Mouse (Mus musculus): ENCODE data around the gene Cenpo. TPM values are rescaled to one million over a fixed set of nuclear protein-coding genes. Genes with fewer than 3 reads are reported as not detected.
"Not testable (repeated sequence)": the region's sequence is repeated elsewhere in the genome, so short reads cannot be mapped to it uniquely, and the experiment has no call there.

The Cenpo gene
- total RNA-seq (2015) (11.6 and 20.2 TPM in 2 replicates), total RNA-seq (2017) (28.9 and 34.8 TPM in 2 replicates)

DNA sequence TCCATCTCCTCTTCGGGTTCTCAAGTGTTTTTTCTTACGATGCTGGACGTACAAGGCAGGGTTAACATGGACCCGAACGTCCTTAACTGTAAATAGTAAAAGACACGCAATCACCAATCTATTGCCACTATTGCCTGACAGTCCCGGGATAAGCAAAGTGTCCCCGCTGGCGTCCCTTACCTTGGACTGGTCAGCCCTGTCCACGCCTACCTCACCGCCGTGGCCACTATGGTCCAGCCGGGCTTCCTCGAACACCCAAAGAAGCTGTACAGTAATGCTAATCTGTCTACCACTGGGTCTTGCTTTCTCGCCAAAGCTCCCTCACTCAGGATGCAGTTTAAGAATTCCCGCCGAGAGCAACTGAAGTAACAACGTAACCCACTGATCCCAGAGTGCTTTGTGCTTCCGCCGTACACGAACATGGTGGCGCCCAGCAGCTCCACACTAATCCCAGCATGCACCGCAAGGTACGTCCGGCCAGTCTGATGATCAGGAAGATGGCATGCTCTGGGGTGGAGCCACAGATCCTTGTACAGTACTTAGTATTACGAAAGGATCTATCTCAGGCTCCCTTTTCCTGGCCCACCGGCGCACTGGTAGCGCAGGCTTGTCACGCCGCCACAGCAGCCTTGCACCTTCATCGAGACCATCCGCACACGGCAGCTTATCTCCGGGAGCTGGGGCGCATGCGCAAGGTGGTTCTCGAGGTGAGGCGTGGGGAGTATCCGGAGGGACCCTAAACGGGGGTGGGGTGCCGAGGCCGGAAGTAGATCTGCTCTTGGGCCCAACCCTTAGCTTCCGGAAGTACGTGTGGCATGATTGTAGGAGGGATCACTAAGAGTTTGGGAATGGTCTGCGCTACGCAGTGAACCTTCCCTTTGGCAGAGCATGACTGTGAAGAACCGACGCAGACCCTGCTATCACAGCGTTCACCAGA, at the start of gene Cenpo, which contains the start of gene Ptrhd1:
Gene Cenpo, minus strand, starts transcription at position 723 of the 937 bp plus-strand sequence.
Gene Ptrhd1, plus strand, starts transcription at position 456 of the 937 bp plus-strand sequence.
- peak; percentile 89 for ATAC-seq (ENCODE audit: poor library complexity, severe bottlenecking)

DNA sequence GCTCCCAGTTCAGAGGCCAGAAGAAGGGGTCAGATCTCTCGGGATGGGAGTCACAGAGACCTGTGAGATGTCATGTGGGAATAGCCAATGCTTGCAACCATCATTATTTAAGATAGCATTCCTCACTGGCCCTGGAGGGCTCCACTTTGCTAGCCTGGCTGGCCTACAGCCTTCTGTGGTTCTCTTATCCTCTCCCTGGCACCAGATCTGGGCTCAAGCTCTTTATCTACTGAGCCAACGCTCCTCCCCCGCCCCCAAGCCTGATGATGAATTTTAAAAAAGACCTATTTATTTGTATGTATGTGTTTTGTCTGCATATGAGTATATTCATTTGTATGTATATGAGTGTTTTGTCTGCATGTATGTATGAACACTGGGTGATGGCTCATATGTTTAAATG, 45.8 kb upstream of the Cenpo start:
- no peak; the same call in 1 of the 2 replicates for ATAC-seq (ENCODE audit: poor library complexity, severe bottlenecking)

DNA sequence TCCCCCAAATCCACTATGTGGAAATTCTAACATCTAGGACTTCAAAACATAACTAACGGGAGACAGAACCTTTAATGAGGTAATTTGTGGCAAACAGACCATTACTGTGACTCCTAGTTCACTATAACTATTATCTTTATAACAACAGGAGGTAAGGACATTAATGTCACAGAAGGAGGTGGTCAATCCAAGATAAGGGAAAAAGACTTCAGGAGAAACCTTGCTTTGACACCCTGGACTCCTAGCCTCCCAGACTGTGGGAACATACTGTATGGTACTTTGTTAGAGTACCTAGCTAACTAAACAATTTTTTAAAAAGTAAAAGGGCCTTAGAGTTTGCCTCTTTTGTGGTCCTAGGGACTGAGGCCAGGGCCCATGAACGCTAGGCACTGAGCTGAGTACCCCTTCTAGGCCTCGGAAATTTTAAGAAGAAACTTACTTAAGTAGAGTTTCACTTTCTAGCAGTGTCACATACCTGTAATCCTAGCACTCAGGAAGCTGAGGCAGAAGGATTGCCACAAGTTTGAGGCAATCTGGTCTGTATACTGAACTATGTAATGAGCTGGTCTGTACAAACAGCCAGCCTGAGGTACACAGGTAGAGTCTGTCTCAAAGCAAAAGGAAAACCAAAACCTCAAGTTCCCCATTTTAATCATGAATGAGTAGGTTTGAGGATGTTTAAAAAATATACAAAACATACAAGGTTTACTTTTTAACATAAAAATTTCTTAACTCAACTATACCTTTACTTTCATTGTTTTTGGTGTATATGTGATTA, 45.1 kb upstream of the Cenpo start:
- ATAC-seq (ENCODE audit: poor library complexity, severe bottlenecking) = peak; percentile 77

DNA sequence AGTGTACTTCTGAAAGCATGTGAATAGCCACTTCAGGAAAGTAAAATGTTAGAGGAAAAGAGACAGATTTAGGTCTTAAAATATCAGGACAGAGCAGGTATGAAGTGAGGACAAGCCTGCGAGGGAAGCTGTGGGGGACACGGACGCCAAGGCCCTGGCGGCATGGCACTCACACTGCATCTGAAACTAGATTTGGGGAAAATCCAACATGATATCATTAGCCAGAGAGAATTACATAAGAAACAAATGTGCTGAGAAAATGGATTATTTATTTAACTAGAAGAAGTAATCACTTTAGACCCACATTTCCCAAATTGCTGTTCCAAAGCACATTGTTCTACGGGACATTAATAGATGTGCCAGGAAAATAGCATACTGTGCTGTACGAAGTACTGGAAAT, 37.0 kb upstream of the Cenpo start:
- no peak for ATAC-seq (ENCODE audit: poor library complexity, severe bottlenecking)

DNA sequence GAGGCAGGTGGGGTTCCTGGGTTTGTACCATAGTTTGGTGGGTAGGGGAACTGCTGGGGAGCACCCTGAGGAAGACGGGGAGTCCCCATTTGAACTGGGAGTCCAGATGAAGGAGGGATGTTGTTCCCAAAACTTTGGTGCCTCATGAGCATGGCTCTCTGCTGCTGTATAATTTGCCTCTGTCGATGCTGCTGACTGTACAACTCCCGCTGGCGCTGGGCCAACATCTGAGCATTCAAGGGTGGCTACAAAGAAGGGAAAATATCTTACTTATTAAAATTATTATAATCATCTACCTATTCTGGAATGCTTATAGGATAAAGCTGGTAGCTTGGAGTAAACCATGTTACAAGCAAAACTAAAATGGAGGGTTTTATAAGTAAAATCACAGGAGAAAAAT, 33.7 kb upstream of the Cenpo start:
- ATAC-seq (ENCODE audit: poor library complexity, severe bottlenecking) = no peak

DNA sequence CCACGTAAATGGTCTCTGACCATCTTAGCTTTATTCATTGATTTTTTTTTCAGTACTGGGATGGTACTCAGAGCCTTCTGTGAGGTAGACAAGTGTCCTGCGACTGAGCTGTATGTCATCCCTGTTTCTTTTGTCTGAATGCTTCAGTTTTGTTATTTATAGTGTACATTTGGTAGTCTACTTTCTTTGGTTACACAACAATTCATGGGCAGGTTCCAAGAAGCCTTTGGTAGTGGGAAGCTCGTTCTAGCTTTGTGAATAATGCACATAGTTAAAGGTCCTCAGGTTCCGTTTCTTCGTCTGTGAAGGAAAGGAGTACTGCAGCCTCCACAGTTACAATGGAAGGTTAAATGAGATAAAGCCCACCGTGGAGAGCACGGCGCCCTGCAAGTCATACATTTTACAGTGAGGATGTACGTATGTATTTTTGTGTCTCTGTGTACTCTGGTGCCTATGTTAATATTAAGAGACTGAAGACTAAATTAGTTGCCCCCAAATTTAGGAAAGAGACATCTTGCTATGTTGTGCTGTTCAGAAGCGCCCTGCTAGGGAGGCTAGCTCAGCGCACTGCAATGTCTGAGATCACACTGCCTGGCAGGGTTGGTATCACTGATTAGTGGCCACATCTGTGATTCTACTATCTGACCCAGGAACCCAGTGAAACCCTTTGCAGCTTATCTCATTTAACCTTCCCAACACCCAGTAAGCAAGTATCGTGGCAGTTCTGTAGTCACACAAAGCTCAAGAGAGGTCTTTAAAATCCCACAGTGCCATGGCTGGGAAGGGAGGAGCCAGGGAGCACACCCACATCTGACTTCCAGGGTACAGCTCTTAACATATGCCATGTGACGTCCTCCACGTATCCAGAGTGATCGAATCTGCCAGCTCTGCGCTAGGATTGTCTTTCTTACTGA, 18.9 kb upstream of the Cenpo start:
- ATAC-seq (ENCODE audit: poor library complexity, severe bottlenecking) = 0 out of 2 replicates have a peak, but pooled peaks have one; percentile 12

DNA sequence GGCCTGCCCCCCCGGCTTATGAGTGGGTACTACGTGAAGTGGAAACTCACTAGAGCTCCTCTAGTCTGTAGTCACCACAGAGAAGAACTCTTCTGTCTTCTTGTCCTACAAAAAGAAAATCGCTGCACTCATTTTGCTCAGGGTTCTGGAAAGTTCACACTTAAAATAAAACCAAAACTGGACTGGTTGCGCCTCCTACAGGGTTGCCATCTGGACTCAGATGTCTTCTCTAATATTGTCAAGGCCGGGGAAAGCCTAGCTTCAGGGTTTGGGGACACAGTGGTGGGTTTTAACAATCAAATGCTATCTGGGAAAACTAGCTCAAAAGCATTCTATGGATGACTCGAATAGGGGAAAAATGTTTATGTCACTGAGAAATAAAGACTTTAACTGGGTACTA, 15.7 kb upstream of the Cenpo start:
- no peak for ATAC-seq (ENCODE audit: poor library complexity, severe bottlenecking)

DNA sequence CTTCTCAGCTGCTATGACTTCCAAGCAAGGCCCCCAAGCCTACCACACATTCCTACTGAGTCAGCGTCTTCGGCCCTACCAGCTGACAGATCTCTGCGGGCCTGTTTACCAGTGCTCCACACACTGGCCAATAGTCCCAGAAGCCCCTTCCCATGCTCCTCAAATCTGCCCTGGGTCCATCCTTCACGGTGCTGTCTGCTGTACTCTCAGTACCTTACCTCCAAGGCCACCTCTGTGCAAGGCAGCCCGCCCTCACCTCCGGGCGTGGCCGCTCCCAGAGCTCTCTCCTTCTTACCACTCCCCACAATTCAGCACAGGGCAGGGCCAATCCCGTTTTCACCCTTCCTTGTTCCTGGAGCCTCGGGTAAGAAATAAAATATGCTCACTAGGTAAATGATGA, 11.6 kb upstream of the Cenpo start:
- no peak for ATAC-seq (ENCODE audit: poor library complexity, severe bottlenecking)

DNA sequence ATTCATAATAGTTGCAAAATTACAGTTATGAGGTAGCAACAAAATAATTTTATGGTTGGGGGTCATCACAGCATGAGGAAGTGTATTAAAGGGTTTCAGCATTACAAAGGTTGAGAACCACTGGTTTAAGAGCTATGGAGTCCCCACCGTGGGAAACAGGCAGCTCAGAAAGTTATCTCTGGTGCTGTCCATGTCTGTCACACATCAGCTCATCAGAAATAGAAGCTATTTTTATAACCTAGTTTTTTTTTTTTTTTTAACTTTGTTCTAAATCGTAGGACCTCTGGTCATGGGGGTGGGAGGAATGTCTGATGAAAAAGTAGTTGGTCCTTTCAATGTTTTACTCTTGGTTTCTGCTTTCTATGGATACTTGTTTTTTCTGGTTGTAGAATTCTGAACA, 9.7 kb upstream of the Cenpo start:
- no peak for ATAC-seq (ENCODE audit: poor library complexity, severe bottlenecking)

DNA sequence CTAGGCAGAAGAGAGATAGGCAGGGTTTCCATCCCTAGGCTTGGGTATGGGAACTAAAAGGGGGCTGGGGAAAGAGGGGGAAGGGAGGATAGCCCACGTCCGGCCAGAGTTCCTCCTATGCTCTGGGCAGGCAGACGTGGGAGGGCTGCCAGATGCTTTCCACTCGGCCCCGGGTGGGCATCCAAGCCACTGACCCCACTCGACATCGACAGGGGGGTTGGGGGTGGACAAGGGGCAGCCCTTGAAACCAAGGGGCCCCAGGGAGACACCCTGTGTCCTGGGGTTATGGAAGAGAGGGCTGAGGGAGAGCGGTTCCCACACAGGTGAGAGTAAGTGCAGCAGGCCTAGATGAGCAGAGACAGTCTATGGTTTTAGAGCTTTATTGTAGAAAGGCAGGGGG, 6.2 kb upstream of the Cenpo start:
- not testable (repeated sequence) for ATAC-seq (ENCODE audit: poor library complexity, severe bottlenecking)

DNA sequence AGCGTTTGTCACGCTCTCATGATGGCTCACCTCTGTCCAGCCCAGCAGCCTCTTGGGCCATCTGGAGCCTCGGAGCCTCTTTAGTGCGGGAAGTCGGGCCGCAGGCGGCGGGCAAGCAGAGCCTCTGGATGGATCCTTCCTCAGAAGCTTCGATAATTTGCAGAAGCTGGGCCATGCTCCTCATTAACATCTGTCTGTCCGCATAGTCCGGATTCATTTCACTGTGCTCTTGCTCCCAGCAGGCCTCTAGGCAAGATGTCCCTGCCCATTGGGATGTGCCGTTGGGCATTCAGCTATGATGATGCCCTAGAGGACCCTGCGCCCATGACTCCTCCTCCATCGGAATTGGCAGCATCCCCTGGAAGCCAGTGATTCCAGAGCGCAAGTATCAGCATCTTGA, 3.4 kb upstream of the Cenpo start:
- ATAC-seq (ENCODE audit: poor library complexity, severe bottlenecking) = no peak

DNA sequence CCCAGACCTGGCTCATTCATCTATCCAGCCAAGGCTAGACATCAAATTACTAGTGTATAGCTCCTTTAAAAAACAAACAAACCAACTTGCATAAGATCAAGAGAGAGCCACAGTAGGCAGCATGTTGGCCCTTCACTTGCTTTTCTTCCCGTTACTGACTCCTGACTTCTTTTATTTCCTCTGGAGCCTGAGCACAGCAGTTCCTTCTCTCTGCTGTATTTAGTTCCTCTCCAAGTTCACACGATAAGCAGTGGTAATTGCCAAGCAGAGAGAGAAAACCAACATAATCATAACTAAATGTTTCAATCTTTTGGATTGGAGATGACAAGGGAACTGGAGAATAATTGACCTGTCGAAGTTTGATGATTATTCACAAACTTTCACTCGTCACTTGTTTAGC, 1.3 kb downstream of the Cenpo start:
- no peak for ATAC-seq (ENCODE audit: poor library complexity, severe bottlenecking)

DNA sequence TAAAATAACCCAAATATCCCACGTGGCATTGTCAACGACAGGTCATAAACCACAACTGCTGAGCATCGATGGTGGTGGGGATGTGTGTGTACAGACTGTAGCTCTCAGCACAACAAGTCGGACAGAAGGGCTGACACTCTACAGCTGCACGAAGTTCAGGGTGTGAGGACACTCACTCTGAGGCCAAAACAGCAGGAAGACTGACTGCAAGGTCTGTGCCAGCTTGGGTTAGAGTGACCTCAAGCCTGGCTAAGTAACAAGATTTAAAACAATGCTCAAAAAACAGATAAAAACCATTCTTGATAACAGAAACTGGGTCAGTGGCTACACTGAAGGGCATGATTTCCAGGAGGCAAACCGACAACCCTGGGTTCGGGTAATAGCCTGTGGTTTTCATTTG, 3.9 kb downstream of the Cenpo start:
- no peak for ATAC-seq (ENCODE audit: poor library complexity, severe bottlenecking)

DNA sequence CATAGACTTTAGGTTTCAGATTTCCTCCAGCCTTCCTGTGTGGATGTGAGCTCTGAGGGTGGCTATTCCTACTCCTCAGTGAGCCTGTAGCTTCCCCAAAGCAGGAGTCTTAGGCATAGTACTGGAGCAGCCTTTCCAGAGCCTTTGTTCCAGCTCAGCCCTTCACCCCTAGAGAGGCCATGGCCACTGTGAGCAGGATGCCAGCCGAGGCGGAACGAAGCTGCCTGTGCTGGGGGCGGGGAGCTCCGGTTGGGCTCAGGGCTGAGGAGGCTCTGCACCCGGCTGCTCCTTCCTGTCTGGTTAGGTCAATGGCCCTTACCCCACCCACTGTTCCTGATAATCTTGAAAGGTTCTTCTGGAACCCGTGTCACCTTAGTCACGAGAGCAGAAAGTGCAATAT, 21.2 kb downstream of the Cenpo start:
- ATAC-seq (ENCODE audit: poor library complexity, severe bottlenecking) = no peak

DNA sequence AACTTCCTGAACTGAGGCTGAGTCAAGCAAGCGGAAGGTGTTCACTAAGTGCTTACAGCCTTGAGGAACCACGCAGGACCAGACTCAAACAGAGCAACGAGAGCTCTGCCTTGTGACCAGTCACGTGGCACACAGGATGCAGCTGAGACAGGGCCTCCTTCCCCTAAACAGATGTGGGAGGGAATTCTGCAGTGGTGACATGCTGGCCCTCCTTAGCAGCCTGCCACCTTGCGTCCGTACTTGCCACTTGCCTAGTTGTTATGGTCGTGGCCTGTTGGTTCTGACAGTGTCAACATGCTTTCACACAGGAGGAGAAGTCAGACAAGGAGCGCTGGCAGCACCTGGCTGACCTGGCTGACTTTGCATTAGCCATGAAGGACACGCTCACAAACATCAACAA, 22.9 kb downstream of the Cenpo start:
- peak; percentile 56 for ATAC-seq (ENCODE audit: poor library complexity, severe bottlenecking)

DNA sequence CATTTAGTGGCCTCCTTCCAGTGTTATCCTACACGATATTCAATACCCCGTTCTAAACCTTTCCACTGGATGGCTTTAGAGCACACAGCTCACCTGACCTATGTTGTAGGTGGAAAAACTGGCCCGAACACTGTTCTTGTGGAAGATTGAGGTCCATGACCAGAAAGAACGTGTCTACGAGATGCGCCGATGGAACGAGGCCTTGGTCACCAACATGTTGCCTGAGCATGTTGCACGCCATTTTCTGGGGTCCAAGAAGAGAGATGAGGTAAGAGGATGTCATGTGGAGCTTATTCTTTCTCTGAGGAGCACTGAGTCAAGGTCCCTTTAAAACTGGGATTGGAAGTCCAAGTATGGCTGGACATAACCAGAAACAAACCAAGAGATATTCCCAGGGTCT, 24.9 kb downstream of the Cenpo start:
- no peak for ATAC-seq (ENCODE audit: poor library complexity, severe bottlenecking)

DNA sequence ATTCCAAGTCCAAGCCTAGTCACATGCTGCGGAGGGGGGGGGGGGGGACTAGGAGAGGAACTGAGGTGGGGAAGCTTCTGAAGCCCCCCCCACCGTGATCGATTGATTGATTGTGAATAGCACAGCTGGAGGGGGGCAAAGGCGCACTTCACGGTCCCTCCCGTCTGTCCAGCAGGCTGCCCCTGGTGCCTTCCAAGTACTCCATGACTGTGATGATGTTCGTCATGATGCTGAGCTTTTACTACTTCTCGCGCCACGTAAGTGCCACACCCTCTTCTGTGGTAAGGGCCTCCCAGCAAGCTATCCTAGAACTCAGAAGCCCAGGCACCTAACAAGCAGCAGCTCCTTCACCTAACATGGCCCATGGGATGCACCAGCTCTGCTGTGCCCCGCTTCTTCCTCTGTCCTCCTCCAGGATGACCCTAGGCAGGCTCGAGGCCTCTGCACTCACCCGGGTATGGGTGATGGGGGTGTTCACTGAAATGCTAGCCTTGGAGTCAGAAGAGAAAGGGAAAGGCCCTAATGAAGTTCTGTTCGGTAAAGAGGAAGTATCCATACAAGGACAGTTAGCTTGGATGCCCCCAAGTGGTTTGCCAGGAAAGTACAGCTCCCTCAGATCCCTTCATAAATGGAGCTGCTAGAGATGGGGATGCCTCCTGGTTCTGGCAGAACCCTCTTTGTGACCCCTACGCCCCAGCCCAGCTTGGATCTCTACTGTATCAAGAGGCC, 25.5 kb downstream of the Cenpo start:
- peak; percentile 93 for ATAC-seq (ENCODE audit: poor library complexity, severe bottlenecking)

DNA sequence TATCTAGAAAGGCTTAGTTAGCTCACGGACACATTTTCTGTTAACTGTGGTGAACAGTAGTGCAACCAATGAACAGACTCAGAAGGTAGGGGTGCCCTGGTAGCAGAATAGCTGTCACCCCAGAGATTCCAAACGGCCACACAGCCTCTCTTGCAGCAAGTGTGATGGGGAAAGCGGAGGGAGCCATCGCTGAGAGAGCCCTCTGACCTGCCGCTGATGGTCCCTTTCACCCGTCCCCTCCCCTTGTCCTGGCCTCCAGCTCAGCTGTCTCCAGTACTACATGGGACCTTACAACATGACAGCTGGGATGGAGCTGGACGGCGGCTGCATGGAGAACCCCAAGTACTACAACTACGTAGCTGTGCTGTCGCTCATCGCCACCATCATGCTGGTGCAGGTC, 28.0 kb downstream of the Cenpo start:
- ATAC-seq (ENCODE audit: poor library complexity, severe bottlenecking) = no peak

DNA sequence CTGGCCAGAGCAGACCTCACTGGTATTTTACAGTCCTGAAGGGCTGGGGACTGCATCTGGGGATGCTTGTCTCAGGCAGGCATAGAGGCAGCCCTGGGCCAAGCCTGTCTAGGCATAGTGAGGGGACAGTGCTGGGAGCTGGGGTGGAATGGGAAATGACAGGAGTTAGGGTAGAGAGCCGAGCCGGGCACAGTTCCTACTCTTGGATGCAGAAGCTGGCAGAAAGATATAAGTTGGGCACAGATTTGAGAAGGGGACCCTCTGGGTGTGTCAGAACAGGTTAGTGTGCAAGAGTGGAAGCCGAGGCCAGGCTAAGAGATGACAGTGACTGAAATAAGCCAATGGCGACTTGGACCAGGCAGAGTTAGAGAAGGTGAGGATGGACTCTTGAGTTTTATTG, 31.9 kb downstream of the Cenpo start:
- no peak for ATAC-seq (ENCODE audit: poor library complexity, severe bottlenecking)
